Mouse (Mus musculus): ENCODE results near the gene Ank3.

Ank3 gene

DNA sequence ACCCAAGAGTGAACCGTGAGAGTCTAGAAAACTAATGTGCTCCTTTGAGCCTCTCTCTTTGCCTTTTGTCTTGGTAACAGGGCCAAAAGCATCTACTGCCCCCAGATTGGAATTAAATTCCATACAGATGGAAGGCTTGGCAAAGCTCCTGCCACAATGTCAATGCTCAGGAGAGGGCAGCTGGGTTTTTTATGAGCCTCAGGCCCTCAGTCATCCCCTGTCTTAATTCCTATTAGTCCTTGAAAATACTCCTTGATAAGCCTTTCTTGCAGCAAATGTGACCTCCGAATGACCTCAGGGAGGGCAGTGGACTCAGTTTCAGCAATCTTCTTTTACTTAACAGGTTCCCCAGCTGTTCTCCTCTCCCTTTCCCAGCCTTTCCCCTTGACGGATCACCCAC, 635.3 kb downstream of the Ank3 start:
- no peak for DNase-seq (ENCODE audit: extremely low spot score, low spot score)

DNA sequence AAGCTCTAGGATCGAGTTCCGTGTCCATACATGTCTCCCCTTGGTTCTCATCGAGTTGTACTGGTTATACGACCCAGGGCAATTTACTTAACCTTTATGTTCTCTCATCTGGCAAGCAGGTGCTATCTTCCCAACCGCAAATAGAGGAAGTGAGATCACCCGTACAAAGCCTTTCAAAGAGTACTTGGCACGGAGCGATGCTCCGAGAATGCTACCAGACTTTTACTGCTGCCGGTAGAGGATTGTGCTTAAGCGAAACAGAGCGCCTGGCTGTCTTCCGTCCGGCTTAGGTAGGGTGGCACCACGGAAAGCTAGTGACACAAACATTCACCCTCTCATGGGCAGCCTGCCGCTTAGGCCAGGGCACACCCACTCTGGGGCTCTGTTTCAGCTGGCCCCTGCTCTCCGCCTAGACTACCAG, 641.3 kb downstream of the Ank3 start:
- no peak for DNase-seq (ENCODE audit: extremely low spot score, low spot score)

DNA sequence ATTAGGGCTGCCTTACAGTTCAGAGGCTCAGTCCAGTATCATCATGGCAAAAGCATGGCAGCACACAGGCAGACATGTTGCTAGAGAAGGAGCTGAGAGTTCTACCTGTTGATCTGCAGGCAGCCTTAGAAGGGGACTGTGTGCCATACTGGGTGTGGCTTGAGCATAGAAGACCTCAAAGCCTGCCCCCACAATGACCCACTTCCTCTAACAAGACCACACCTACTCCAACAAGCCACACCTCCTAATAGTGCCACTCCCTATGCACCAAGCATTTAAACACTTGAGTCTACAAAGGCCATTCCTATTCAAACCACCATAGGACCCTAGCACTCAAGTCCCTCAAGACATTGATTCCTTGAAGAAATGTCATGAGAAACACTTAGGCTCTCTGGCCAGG, 643.0 kb downstream of the Ank3 start:
- no peak for DNase-seq (ENCODE audit: extremely low spot score, low spot score)

DNA sequence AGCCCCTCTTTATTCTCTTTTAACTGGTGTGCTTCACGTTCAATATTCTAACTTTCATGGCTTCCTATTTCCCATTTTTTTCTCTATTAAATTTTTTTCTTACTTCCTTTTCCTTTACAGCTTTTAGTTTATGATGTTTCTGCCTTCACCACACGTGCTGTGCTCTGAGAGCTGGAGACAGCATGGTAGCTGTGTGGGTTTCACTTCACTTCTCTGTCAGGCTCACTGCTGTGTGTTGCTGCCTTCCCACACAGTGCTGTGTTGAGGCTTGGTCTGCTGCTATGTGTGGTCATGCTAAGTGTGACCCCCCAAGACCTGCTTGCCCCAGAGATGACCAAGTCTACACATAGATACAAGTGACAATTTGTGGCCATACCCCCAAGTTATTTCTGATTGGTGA, 647.1 kb downstream of the Ank3 start:
- DNase-seq (ENCODE audit: extremely low spot score, low spot score) = no peak

DNA sequence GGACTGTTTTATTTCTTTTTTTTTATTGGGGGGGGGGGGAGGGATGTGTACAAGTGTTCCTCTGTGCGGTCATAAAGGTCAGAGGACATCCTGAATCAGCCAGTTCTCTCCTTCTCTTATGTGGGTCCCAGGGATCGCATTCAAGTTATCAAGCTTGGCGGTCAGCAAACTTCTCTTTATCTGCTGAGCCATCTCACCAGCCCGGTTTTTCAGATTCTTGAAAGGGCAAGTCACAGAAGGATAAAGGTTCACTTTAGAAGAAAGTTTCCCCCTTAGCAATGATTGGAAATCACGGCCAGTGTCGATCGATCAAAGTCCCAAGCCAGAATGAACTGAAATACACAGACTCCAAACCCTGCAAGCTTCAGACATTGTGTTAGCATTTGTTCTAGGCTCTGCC, 651.2 kb downstream of the Ank3 start:
- DNase-seq (ENCODE audit: extremely low spot score, low spot score) = no peak

DNA sequence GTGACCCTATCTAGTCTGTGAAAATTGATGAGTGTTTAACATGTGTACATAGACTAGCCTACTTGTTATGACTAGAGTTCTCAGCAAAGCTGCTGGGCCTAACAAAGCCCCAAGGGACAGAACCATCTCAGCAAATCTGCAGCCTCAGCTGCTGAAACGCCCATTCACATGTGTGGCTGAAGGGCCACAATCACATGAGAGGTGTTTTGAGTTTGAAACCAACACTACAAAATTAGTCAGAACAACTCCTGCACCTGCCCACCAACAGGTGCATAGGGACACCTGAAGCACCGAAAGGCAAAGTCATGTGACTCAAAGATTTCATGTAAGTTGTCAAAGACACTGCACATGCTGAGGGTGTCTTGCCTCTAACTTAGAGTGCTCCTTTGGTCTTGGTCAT, 656.7 kb downstream of the Ank3 start:
- DNase-seq (ENCODE audit: extremely low spot score, low spot score) = no peak

DNA sequence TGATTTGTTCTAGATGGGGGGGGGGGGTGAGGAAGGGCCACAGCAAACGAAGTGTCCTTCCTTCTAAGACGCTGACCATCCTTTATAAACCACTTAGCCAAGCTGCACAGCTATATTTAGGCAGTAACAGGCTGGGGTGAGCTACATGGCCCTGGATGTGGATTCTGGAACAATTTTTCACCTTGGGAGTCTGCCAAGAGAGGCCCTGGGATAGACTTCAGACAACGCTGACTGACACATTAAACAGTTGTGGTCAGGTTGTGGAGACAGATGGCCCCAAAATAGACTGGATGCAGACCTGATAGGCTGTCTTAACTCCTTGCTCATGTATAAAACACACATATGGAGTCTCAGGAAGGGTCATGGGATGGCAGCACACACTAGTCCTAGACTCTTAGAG, 658.5 kb downstream of the Ank3 start:
- no peak for DNase-seq (ENCODE audit: extremely low spot score, low spot score)

DNA sequence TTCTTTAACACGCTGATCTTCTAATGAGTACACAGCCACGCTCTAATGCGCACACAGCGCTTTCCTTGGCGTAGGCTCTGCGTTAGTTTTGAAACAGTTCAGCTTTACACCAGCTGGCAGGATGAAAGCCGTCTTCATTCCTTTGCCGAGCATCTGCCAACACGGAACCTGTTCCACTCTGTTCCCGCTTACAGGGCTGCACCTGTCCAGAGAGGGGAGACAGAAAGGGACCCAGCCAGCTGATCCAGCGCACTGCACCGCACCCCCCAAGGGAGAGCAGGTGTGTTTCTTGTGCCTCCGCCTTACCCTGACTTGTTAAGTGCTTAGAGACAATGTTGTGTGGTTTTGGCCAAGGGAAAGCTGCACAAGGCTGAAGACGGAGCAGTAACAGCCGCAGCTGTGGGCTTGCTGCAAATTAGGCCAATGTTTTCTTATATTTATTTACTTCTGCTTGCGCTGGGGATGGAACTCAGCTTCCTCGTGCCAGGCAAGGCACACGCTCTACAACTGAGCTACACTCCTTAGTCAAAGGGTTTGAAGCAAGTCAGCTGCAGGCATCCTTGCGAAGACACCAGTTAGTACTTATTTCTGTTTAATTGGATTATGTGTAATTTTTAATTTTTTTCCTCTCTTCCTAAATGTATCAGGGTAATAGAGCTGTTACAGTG, 661.6 kb downstream of the Ank3 start:
- DNase-seq (ENCODE audit: extremely low spot score, low spot score) = no peak

DNA sequence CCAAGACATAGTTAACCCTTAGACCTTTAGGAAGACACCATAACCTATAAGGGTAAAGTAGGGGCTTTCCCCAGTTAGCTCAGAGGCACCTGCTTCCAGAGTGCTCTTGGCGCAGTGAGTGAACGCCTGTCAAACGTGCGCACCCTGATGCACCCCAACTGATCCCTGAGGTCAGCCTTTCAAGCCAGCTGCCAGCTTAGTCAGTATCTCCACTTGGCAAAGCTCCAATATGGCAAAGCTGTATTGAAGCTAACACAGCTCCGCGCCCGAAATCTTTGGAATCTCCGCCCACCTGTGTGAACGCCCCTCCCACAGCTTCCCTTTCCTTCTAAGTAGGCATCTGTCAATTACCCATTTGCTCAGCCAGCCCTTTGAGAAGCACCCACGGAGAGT, 662.1 kb downstream of the Ank3 start:
- DNase-seq (ENCODE audit: extremely low spot score, low spot score) = no peak

DNA sequence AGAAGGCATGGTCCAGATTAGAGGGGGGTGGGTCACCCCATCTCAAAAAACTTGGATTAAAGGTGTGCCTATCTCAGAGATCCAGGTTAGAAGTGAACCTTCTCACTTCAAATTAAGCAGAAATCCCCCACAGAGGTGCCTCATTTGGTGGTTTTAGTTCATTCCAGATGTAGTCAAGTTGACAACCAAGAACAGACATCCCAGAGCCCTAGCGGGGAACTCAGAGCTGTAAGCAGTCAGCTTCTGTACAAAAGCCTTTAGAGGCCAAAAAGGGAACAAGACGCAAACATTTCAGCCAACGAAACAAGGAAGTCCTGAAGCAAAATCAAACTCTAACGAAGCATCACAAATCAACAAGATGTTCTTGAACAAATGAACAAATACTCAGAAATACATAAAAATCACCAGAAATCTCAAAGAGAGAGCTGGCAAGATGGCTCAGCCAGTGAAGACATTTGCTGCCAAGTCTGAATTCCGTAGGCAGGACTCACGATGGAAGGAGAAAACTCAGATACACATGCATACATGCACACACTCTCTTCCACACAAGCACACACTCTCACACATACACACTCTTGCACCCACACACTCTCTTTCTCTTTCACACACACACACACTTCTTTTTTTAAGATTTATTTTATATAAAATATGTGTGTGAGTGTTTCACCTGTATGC, 665.4 kb downstream of the Ank3 start:
- no peak for DNase-seq (ENCODE audit: extremely low spot score, low spot score)

DNA sequence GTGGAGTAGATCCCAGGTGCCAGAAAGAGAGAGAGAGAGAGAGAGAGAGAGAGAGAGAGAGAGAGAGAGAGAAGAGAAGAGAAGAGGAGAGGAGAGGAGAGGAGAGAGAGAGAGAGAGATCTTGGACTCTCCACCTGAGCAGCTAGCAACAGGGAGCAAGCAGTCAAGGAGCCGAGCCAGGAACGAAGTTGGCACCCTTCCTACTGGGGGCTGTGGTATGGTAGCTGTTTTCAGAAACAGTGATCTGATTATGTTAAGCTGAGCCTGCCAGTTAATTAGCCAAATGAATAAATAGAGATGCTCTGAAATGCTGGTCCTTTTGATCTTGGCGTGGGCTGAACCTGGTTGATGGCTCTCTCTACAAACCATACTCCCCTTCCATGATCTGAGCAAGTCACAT, 666.6 kb downstream of the Ank3 start:
- no peak for DNase-seq (ENCODE audit: extremely low spot score, low spot score)

DNA sequence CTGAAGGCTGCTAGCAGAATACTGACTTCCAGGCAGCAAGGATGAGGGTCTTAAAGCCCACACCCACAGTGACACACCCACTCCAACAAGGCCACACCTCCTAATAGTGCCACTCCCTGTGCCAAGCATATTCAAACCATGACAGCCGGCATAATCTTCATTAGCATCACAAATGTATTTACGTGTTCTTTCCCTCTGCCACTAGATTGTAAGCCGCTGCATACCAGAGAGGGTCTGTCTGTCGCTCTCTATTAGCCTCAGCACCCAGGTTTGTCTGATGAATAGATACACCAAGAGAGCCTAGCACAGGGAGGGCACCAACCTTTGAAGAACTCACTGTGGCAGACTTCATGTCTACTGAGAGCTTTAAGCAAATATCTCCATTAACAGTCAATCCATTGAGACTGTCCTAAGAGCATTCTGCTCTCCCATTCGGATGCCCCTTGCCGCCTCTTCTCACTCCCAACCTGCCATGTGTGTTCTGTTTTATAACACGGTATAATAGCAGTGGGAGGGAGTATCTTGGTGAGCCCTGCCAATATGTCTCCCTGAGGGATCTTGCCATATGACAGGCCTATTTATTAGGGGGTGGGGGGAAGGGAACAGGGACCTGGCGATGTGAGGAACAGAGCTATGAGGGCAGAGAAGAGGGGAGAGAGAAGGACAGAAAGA, 668.1 kb downstream of the Ank3 start:
- DNase-seq (ENCODE audit: extremely low spot score, low spot score) = no peak

DNA sequence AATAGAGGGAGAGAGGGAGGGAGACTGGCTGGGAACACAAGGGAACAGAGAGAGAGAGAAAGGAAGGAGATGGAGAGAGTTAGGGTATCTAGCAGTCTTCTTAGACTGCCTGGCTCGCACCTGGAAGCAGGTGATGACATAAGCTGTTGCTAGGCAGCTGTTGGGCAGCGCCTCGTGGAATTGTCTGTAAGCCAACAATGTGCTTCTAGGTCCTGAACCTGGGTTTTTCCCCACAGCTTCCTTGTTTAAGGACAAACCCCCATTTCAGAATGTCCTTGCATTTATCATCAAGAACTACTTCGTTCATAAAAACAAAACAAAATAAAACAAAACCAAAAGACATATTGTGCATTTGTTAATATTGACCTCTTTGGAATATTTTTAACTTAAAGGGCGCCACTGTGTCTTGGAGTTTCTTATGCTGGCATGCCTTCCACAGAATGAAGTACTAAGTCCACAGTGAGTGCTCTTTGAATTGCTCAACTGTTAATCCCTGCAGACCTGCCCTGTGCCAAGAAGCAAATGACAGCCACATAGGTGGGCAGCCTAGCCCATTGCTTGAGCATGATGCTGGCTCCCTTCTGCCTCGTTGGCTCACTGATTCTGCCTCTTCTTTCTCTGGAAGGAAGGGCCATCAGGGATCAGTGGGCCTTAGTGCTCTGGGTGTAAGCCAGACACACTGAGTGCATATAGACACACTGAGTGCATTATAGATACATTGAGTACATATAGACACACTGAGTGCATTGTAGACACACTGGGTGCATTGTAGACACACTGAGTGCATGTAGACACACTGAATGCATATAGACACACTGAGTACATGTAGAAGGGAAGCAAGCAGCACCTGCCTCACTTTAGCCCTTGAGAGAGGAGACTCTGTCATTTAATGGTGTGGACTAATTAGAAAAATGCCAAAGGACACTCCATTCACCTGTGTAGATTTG, 668.9 kb downstream of the Ank3 start:
- no peak for DNase-seq (ENCODE audit: extremely low spot score, low spot score)

DNA sequence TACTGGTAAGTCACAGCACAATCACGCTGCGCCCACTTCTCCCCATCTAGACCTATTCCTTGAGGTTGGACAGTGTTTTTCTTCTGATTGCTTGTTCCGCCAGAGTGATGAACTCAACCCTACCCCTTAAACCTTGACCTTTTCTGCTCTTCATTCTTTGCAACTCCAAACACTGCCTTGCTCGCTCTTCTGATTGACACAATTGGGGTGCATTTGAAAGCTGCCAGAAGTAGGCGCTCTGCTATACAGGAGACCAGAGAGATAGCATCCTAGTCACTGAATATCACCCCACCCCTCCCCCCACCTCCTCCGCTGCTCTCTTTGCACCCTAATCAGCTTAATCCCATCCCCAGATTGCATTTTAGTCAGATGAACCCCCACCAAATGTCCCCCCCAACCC, 670.7 kb downstream of the Ank3 start:
- DNase-seq (ENCODE audit: extremely low spot score, low spot score) = no peak

DNA sequence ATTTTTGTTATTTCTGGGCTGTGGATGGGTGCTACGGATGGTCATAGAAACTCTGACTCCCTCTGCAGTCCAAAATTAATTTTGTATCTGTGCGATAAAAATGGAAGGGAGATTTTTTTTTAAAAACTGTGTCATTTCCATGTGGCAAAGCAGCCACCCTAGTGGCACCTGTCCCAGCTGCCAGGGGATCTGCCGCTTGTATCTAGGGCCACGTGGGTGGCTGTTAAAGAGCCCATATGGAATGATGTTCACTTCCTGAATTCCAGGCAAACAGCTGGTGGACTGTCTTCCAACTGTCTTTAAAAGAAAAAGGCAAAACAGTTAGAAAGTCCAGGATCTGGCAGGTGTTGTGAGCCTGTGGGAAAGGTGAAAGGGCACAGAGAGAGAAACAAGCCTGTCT, 672.8 kb downstream of the Ank3 start:
- DNase-seq (ENCODE audit: extremely low spot score, low spot score) = no peak

Data from neural tube, embryonic 10.5 days (tissue).